Mouse (Mus musculus) heart, adult 2 months (tissue): ENCODE results near the gene Nelfa. TPM values are rescaled to one million over a fixed set of nuclear protein-coding genes. Genes with fewer than 3 reads are reported as not detected.
"Not testable (repeated sequence)": the region's sequence is repeated elsewhere in the genome, so short reads cannot be mapped to it uniquely, and the experiment has no call there.

ENCODE experiments used
- DNase-seq, 2 experiments: peaks; one replicate each; pipeline ENCODE4 v3.0.0; 2021
- H3K27ac ChIP-seq: fragments of 200-600 bp; 2 replicates; pipeline ENCODE4 v1.8.1; 2022
- H3K27me3 ChIP-seq: fragments of 200-500 bp; 2 replicates; pipeline ENCODE4 v1.6.1; 2012; ENCODE audit warnings: mild to moderate bottlenecking, low read length, inconsistent platforms, mixed read lengths; ENCODE audit not compliant: control insufficient read depth, insufficient read depth
- H3K36me3 ChIP-seq: fragments of 200-500 bp; 2 replicates; pipeline ENCODE4 v1.6.1; 2012; ENCODE audit warnings: low read length, inconsistent platforms; ENCODE audit not compliant: control insufficient read depth, insufficient read depth
- H3K4me1 ChIP-seq: fragments of 200-500 bp; 2 replicates; pipeline ENCODE4 v1.6.1; 2011; ENCODE audit warnings: low read length; ENCODE audit not compliant: control insufficient read depth, insufficient read depth
- H3K4me3 ChIP-seq: fragments of 200-600 bp; 2 replicates; pipeline ENCODE4 v1.8.1; 2022
- H3K79me2 ChIP-seq: fragments of 200-500 bp; replicated peaks from 2 replicates; pipeline ENCODE4 v1.6.1; 2012; ENCODE audit warnings: mild to moderate bottlenecking, inconsistent platforms, low read length, moderate library complexity, mixed read lengths; ENCODE audit not compliant: control insufficient read depth, insufficient read depth
- H3K9ac ChIP-seq: fragments of 200-500 bp; 2 replicates; pipeline ENCODE4 v1.6.1; 2012; ENCODE audit warnings: low read depth, mild to moderate bottlenecking, control low read depth, inconsistent platforms, low read length, mixed read lengths
- CTCF ChIP-seq: fragments of 200-600 bp; IDR thresholded peaks from 2 replicates; pipeline ENCODE4 v1.8.1; 2022; ENCODE audit warnings: antibody characterized with exemption, mild to moderate bottlenecking, moderate library complexity
- EP300 ChIP-seq: fragments of 200-500 bp; IDR thresholded peaks from 2 replicates; pipeline ENCODE4 v1.6.1; 2011; ENCODE audit warnings: low read depth, low read length, control low read depth; ENCODE audit not compliant: insufficient read depth
- POLR2A ChIP-seq: fragments of 200-500 bp; IDR thresholded peaks from 2 replicates; pipeline ENCODE4 v1.6.1; 2011; ENCODE audit warnings: mild to moderate bottlenecking, low read depth, low read length, control low read depth; ENCODE audit not compliant: insufficient read depth
- WGBS: fragments of 180-500 bp; shearing (Covaris S2); methylation state at CpG from one replicate; pipeline ENCODE4 v1.1.7; 2018; 5-methylcytosine and 5-hydroxymethylcytosine counted together
- intact Hi-C: fragments of 180-260 bp; cut with DNase I; formaldehyde crosslinking; loops from one replicate; pipeline ENCODE4 v1.15.1; 2025
- polyA plus RNA-seq: library from polyadenylated mRNA; depleted of rRNA; stranded (reverse); fragments of >200 nt; gene quantifications from 2 replicates; pipeline ENCODE4 v1.2.3, GENCODE M21; 2012
- total RNA-seq, 2 experiments: library from RNA; stranded (reverse); gene quantifications; 2 replicates each; pipeline ENCODE4 v1.2.3; 2021

The Nelfa gene
- total and polyA plus RNA-seq, 3 experiments, result 10.3 to 15.8 (median 10.4) TPM

- TF ChIP-seq CTCF (no peak), POLR2A (no peak), EP300 (no peak)
- intact Hi-C loops, result loop anchor here (10.0 kb wide), 1 partner anchor 105 kb away; no protein-coding TSS in a partner anchor
- Histone ChIP-seq H3K36me3 (no peaks in the 10 kb centered on the region), H3K27ac (peak overlapping the region; percentile 11; the same call in 1 of the 2 replicates), H3K4me1 (peaks cover 4% of the 10 kb centered on the region), H3K9ac (no peak overlapping the region), H3K27me3 (no peaks in the 10 kb centered on the region), H3K4me3 (no peak overlapping the region), H3K79me2 (no peaks in the 10 kb centered on the region)
- no peak for DNase-seq
- 31% methylated on average over 4 of the region's 4 CpGs for WGBS
Measured at GRCm38 (mm10) chr5:33959382-33959781, 23.2 kb upstream of the Nelfa start.

- TF ChIP-seq CTCF (no peak), POLR2A (no peak), EP300 (no peak)
- no peak for DNase-seq
- H3K79me2 ChIP-seq, result no peaks in the 10 kb centered on the region
- no peaks in the 10 kb centered on the region for H3K36me3 ChIP-seq
- no peak overlapping the region for H3K4me3 ChIP-seq
- no peak overlapping the region for H3K9ac ChIP-seq
- WGBS, result 80% methylated on average over 4 of the region's 4 CpGs
- intact Hi-C loops, result loop anchor here (10.0 kb wide), 1 partner anchor 101 kb away; no protein-coding TSS in a partner anchor
- no peak overlapping the region for H3K27ac ChIP-seq
- peaks cover 4% of the 10 kb centered on the region for H3K4me1 ChIP-seq
- no peaks in the 10 kb centered on the region for H3K27me3 ChIP-seq
Measured at GRCm38 (mm10) chr5:33955868-33956267, 19.7 kb upstream of the Nelfa start.

- TF ChIP-seq CTCF (peak; percentile 96), POLR2A (no peak), EP300 (peak; percentile 79; the same call in 1 of the 2 replicates)
- H3K27ac ChIP-seq, result no peak overlapping the region
- no peak overlapping the region for H3K9ac ChIP-seq
- H3K4me1 ChIP-seq, result no peaks in the 10 kb centered on the region
- H3K27me3 ChIP-seq, result no peaks in the 10 kb centered on the region
- intact Hi-C loops, result loop anchor here (5.0 to 10.0 kb wide), 2 partner anchors 100 to 272 kb away; no protein-coding TSS in a partner anchor
- no peaks in the 10 kb centered on the region for H3K79me2 ChIP-seq
- no peaks in the 10 kb centered on the region for H3K36me3 ChIP-seq
- DNase-seq, result peak; percentile 71 to 82
- WGBS, result 33% methylated on average over 10 of the region's 10 CpGs
- H3K4me3 ChIP-seq, result no peak overlapping the region
Measured at GRCm38 (mm10) chr5:33954354-33954753, 18.1 kb upstream of the Nelfa start.

GRCm38 (mm10) chr5:33953471-33954185 lies 17.4 kb upstream of the Nelfa start:
- Histone ChIP-seq H3K4me3 (no peak overlapping the region), H3K9ac (no peak overlapping the region), H3K27me3 (no peaks in the 10 kb centered on the region), H3K27ac (no peak overlapping the region), H3K4me1 (no peaks in the 10 kb centered on the region), H3K79me2 (no peaks in the 10 kb centered on the region), H3K36me3 (no peaks in the 10 kb centered on the region)
- TF ChIP-seq POLR2A (no peak), CTCF (no peak), EP300 (no peak)
- 84% methylated on average over 17 of the region's 17 CpGs for WGBS
- intact Hi-C loops, result loop anchor here (5.0 to 10.0 kb wide), 2 partner anchors 99 to 271 kb away; no protein-coding TSS in a partner anchor
- DNase-seq, result no peak

GRCm38 (mm10) chr5:33948314-33948713 lies 12.1 kb upstream of the Nelfa start:
- no peaks in the 10 kb centered on the region for H3K27me3 ChIP-seq
- H3K36me3 ChIP-seq, result no peaks in the 10 kb centered on the region
- DNase-seq, result no peak
- H3K79me2 ChIP-seq, result no peaks in the 10 kb centered on the region
- H3K27ac ChIP-seq, result no peak overlapping the region
- TF ChIP-seq EP300, result no peak
- no peak for TF ChIP-seq POLR2A
- H3K4me1 ChIP-seq, result no peaks in the 10 kb centered on the region
- 86% methylated on average over 4 of the region's 4 CpGs for WGBS
- H3K9ac ChIP-seq, result no peak overlapping the region
- intact Hi-C loops, result no loop called here
- H3K4me3 ChIP-seq, result no peak overlapping the region

GRCm38 (mm10) chr5:33947035-33947434 lies 10.8 kb upstream of the Nelfa start:
- TF ChIP-seq CTCF, result peak; percentile 37
- H3K27ac ChIP-seq, H3K36me3 ChIP-seq, DNase-seq, H3K4me3 ChIP-seq, H3K9ac ChIP-seq, intact Hi-C loops, H3K79me2 ChIP-seq, H3K4me1 ChIP-seq, H3K27me3 ChIP-seq: not testable (repeated sequence)
- 78% methylated on average over 16 of the region's 16 CpGs for WGBS
